Mouse (Mus musculus): ENCODE measurements around the gene Csgalnact2. TPM values are rescaled to one million over a fixed set of nuclear protein-coding genes. Genes with fewer than 3 reads are reported as not detected.

The Csgalnact2 gene
- polyA plus RNA-seq, 1 experiment from 2014 or later: 6.3 TPM

DNA sequence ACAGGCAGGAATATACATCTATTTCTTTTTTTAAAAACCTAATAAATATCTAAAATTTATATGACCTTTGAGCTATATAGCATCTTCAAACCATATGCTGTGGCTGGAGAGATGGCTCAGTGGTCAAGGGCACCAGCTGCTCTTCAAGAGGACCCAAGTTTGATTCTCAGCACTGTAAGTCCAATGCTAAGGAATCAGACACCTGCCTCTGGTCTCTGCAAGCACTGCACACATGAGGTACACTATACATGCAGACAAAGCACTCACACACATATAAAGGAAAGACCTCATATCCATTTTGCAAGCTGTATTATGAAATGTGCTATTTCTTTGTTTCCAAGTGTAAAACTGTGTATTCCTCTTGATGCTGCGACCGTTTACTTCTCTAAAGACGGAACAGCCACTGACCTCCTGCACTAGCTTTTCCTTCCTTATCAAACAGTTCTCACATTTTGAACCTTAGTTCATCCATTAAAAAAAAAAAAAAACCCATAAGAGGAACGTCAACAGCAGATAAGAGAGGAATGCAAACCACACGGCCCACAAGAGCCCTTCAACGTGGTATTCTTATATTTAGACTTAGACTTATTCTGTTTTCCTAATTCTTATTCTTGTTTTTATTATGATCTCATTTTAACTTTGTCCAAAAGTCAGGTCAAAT is 11.0 kb downstream of the Csgalnact2 start:
- WGBS (ENCODE audit: insufficient replicate concordance): 18% methylated on average over 6 of the region's 6 CpGs

DNA sequence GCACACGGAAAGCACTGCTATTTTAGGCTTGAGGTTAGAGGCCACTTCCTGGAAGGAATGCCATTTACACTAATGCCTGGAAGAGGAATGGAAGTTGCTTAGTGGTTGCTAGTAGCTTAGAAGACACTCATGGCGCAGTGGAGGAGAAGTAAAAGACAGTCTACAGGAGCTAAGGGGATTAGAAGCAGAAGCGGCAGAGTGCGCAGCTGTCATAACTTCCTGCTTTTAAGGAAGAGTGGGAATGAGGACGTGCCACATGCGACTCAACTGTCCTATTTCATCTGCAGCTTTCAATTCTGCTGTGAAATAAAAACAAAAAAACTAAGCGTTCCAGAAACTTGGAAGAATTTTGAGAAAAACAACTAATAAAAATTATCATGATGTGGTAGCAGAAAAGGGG is 11.7 kb downstream of the Csgalnact2 start:
- no peaks in the 10 kb centered on the region for H3K27me3 ChIP-seq (ENCODE audit: insufficient read depth, low read length)
- no peak overlapping the region for H3K9ac ChIP-seq (replicated peaks)
- peak overlapping the region; percentile 22; the same call in 1 of the 2 replicates for H3K4me2 ChIP-seq (ENCODE audit: low read depth, low read length)
- H3K36me3 ChIP-seq (replicated peaks; ENCODE audit: insufficient read depth, low read length): peaks cover 19% of the 10 kb centered on the region
- DNase-seq: no peak
- H3K4me3 ChIP-seq (ENCODE audit: low read depth, low read length): no peak overlapping the region
- TF ChIP-seq CTCF (IDR thresholded peaks at IDR 0.05; ENCODE audit: low read depth): no peak
- TF ChIP-seq EP300 (IDR thresholded peaks at IDR 0.05; ENCODE audit: low read depth): no peak
- peaks cover 10% of the 10 kb centered on the region; the same call in 1 of the 2 replicates for H3K4me1 ChIP-seq (ENCODE audit: insufficient read depth)
- peak overlapping the region; percentile 11; the same call in 1 of the 2 replicates for H3K27ac ChIP-seq (ENCODE audit: low read depth)
- 35% methylated on average over 7 of the region's 7 CpGs for WGBS (ENCODE audit: insufficient replicate concordance)
- no peak for ATAC-seq
- no peaks in the 10 kb centered on the region for H3K9me3 ChIP-seq (ENCODE audit: low read length)

More for the DNA sequence above, 11.0 kb downstream of the Csgalnact2 start:
- Histone ChIP-seq H3K4me3 (ENCODE audit: low read depth, low read length) (no peak overlapping the region), H3K9ac (replicated peaks) (no peak overlapping the region), H3K9me3 (ENCODE audit: low read length) (no peaks in the 10 kb centered on the region), H3K4me1 (ENCODE audit: insufficient read depth) (peaks cover 10% of the 10 kb centered on the region; the same call in 1 of the 2 replicates), H3K27me3 (ENCODE audit: insufficient read depth, low read length) (no peaks in the 10 kb centered on the region), H3K4me2 (ENCODE audit: low read depth, low read length) (peak overlapping the region; percentile 10; the same call in 1 of the 2 replicates), H3K36me3 (replicated peaks; ENCODE audit: insufficient read depth, low read length) (peaks cover 14% of the 10 kb centered on the region; the same call in 1 of the 2 replicates), H3K27ac (ENCODE audit: low read depth) (peak overlapping the region; percentile 22; the same call in 1 of the 2 replicates)
- TF ChIP-seq EP300 (IDR thresholded peaks at IDR 0.05; ENCODE audit: low read depth) (peak; percentile 72), CTCF (IDR thresholded peaks at IDR 0.05; ENCODE audit: low read depth) (no peak)
- DNase-seq (no peak), ATAC-seq (peak; percentile 36; the same call in 1 of the 2 replicates)

DNA sequence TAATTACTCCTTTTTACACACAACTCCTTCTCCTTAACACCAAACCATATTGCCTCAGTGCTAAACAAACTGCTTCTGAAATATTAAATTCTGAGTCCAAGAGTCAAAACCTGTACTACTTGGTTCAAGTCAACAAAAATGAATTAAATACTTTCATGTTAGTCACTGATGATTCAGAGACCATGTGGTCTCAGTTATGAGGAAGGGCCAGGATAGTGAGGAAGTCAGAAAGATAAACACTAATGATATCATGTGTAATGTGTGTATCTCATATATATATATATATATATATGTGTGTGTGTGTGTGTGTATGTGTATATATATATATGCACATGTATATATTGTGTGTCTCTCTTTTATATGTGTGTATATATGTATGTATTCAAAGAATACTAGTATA is 12.4 kb downstream of the Csgalnact2 start:
- TF ChIP-seq EP300 (IDR thresholded peaks at IDR 0.05; ENCODE audit: low read depth) (no peak), CTCF (IDR thresholded peaks at IDR 0.05; ENCODE audit: low read depth) (no peak)
- Histone ChIP-seq H3K27ac (ENCODE audit: low read depth) (no peak overlapping the region), H3K36me3 (replicated peaks; ENCODE audit: insufficient read depth, low read length) (peaks cover 23% of the 10 kb centered on the region), H3K4me3 (ENCODE audit: low read depth, low read length) (no peak overlapping the region), H3K4me2 (ENCODE audit: low read depth, low read length) (no peak overlapping the region), H3K9ac (replicated peaks) (no peak overlapping the region), H3K4me1 (ENCODE audit: insufficient read depth) (peaks cover 10% of the 10 kb centered on the region; the same call in 1 of the 2 replicates), H3K27me3 (ENCODE audit: insufficient read depth, low read length) (no peaks in the 10 kb centered on the region), H3K9me3 (ENCODE audit: low read length) (no peaks in the 10 kb centered on the region)
- ATAC-seq (no peak), DNase-seq (no peak)

DNA sequence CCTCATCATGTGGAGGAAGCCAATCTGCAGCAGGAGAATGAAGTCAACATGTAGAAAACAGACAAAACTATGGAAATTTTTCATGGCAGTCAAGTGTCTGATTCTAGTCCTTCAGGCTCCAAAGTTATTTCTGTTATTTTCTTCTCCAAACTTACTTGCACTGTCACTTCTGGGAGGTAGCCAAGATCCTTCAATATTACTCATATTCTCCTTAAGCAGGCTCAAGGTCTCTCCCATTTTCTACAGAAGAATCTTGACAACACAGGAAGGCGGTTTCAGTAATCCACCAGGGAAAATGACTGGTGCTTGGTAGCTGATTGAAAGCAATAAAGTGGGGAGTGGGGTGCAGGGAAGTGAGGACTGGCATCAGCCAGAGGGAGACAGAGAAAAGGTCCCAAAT is 16.2 kb downstream of the Csgalnact2 start:
- Histone ChIP-seq H3K4me1 (ENCODE audit: insufficient read depth) (peaks cover 6% of the 10 kb centered on the region; the same call in 1 of the 2 replicates), H3K27me3 (ENCODE audit: insufficient read depth, low read length) (no peaks in the 10 kb centered on the region), H3K4me3 (ENCODE audit: low read depth, low read length) (no peak overlapping the region), H3K9me3 (ENCODE audit: low read length) (no peaks in the 10 kb centered on the region), H3K9ac (replicated peaks) (no peak overlapping the region), H3K27ac (ENCODE audit: low read depth) (no peak overlapping the region), H3K4me2 (ENCODE audit: low read depth, low read length) (no peak overlapping the region), H3K36me3 (replicated peaks; ENCODE audit: insufficient read depth, low read length) (peaks cover 34% of the 10 kb centered on the region)
- DNase-seq (no peak), ATAC-seq (no peak)
- TF ChIP-seq EP300 (IDR thresholded peaks at IDR 0.05; ENCODE audit: low read depth) (no peak), CTCF (IDR thresholded peaks at IDR 0.05; ENCODE audit: low read depth) (no peak)
- 86% methylated on average over 1 of the region's 1 CpGs for WGBS (ENCODE audit: insufficient replicate concordance)

DNA sequence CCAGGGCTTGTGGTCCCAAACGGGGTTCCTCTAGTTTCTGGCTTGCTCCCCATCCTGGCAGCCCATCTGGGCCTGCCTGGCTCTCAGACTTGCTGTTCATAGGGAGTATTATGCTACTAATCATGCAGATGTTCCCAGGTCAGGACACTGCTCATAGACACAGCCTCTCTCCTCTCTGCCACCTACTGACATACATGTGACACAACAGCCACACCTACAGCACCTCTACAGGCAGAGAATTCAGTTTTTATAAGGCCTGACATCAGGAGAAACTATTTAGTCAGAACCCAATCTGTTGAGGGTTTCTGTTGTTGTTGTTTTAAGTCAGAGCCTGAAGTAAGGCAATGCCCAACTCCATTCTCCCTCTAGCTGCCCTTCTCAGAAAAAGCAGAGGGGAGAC is 27.1 kb downstream of the Csgalnact2 start:
- DNase-seq (no peak), ATAC-seq (no peak)
- no peak overlapping the region for H3K27ac ChIP-seq (ENCODE audit: low read depth)
- H3K9me3 ChIP-seq (ENCODE audit: low read length): no peaks in the 10 kb centered on the region
- peaks cover 14% of the 10 kb centered on the region; the same call in 1 of the 2 replicates for H3K36me3 ChIP-seq (replicated peaks; ENCODE audit: insufficient read depth, low read length)
- H3K4me2 ChIP-seq (ENCODE audit: low read depth, low read length): no peak overlapping the region
- H3K4me3 ChIP-seq (ENCODE audit: low read depth, low read length): no peak overlapping the region
- TF ChIP-seq CTCF (IDR thresholded peaks at IDR 0.05; ENCODE audit: low read depth): peak; percentile 44; the same call in 1 of the 2 replicates
- TF ChIP-seq EP300 (IDR thresholded peaks at IDR 0.05; ENCODE audit: low read depth): no peak
- 57% methylated on average over 1 of the region's 1 CpGs for WGBS (ENCODE audit: insufficient replicate concordance)
- H3K4me1 ChIP-seq (ENCODE audit: insufficient read depth): no peaks in the 10 kb centered on the region
- H3K27me3 ChIP-seq (ENCODE audit: insufficient read depth, low read length): no peaks in the 10 kb centered on the region
- no peak overlapping the region for H3K9ac ChIP-seq (replicated peaks)

DNA sequence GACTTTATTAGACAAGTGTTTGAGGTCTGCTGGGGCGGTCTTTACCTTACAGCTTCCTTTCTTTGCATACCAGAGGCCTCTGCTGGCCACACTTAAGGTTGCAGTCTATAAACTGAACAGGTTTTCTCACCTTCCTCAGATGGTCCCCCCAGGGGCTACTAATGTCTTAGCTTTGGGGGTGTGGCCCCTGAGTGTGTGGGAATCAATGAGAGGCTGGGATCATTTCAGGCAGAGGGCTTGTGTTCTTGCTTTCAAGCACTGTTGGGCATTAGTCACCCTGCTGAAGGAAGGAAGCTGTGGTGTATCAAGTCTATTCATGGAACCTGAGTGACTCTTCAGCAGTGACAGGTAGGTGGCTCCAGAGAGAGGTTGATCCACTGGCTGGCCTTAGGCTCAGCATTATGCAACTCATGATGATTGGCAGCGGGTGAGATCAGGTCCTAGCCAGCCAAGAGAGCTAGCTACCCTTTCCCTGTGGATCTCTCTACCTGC is 39.6 kb downstream of the Csgalnact2 start:
- TF ChIP-seq EP300 (IDR thresholded peaks at IDR 0.05; ENCODE audit: low read depth): no peak
- peak; percentile 31 for TF ChIP-seq CTCF (IDR thresholded peaks at IDR 0.05; ENCODE audit: low read depth)
- Histone ChIP-seq H3K4me1 (ENCODE audit: insufficient read depth) (no peaks in the 10 kb centered on the region), H3K9ac (replicated peaks) (no peak overlapping the region), H3K9me3 (ENCODE audit: low read length) (no peaks in the 10 kb centered on the region), H3K36me3 (replicated peaks; ENCODE audit: insufficient read depth, low read length) (no peaks in the 10 kb centered on the region), H3K27ac (ENCODE audit: low read depth) (no peak overlapping the region), H3K4me3 (ENCODE audit: low read depth, low read length) (no peak overlapping the region), H3K27me3 (ENCODE audit: insufficient read depth, low read length) (no peaks in the 10 kb centered on the region), H3K4me2 (ENCODE audit: low read depth, low read length) (no peak overlapping the region)
- no peak for DNase-seq
- WGBS (ENCODE audit: insufficient replicate concordance): 37% methylated on average over 2 of the region's 2 CpGs
- no peak for ATAC-seq
